Mouse (Mus musculus): Measurements from ENCODE around the gene Arpp21.
"Not testable (repeated sequence)": the region's sequence is repeated elsewhere in the genome, so short reads cannot be mapped to it uniquely, and the experiment has no call there.

Gene Arpp21

GRCm38 (mm10) chr9:112111610-112112009 is 124.1 kb downstream of the Arpp21 start:
- DNase-seq (ENCODE audit: extremely low read depth, low read depth, low spot score): no peak

- DNase-seq (ENCODE audit: extremely low read depth, low read depth, low spot score): no peak
Measured at GRCm38 (mm10) chr9:112102852-112103192, 132.9 kb downstream of the Arpp21 start.

GRCm38 (mm10) chr9:112102155-112102851 is 133.4 kb downstream of the Arpp21 start:
- no peak for DNase-seq (ENCODE audit: extremely low read depth, low read depth, low spot score)

- no peak for DNase-seq (ENCODE audit: extremely low read depth, low read depth, low spot score)
Measured at GRCm38 (mm10) chr9:112100841-112101595, 134.7 kb downstream of the Arpp21 start.

- no peak for DNase-seq (ENCODE audit: extremely low read depth, low read depth, low spot score)
Measured at GRCm38 (mm10) chr9:112098267-112098666, 137.5 kb downstream of the Arpp21 start.

- DNase-seq (ENCODE audit: extremely low read depth, low read depth, low spot score): no peak
Measured at GRCm38 (mm10) chr9:112095708-112096107, 140.0 kb downstream of the Arpp21 start.

- no peak for DNase-seq (ENCODE audit: extremely low read depth, low read depth, low spot score)
Measured at GRCm38 (mm10) chr9:112095198-112095597, 140.5 kb downstream of the Arpp21 start.

GRCm38 (mm10) chr9:112078903-112079302 is 156.8 kb downstream of the Arpp21 start:
- no peak for DNase-seq (ENCODE audit: extremely low read depth, low read depth, low spot score)

- no peak for DNase-seq (ENCODE audit: extremely low read depth, low read depth, low spot score)
Measured at GRCm38 (mm10) chr9:112078453-112078852, 157.3 kb downstream of the Arpp21 start.

GRCm38 (mm10) chr9:112075273-112075672 is 160.5 kb downstream of the Arpp21 start:
- no peak for DNase-seq (ENCODE audit: extremely low read depth, low read depth, low spot score)

- no peak for DNase-seq (ENCODE audit: extremely low read depth, low read depth, low spot score)
Measured at GRCm38 (mm10) chr9:112074872-112075271, 160.9 kb downstream of the Arpp21 start.

GRCm38 (mm10) chr9:112071368-112071767 is 164.4 kb downstream of the Arpp21 start:
- no peak for DNase-seq (ENCODE audit: extremely low read depth, low read depth, low spot score)

- DNase-seq (ENCODE audit: extremely low read depth, low read depth, low spot score): no peak
Measured at GRCm38 (mm10) chr9:112070961-112071360, 164.8 kb downstream of the Arpp21 start.

GRCm38 (mm10) chr9:112068250-112068649 is 167.5 kb downstream of the Arpp21 start:
- DNase-seq (ENCODE audit: extremely low read depth, low read depth, low spot score): no peak

GRCm38 (mm10) chr9:112060696-112061425 is 174.9 kb downstream of the Arpp21 start:
- DNase-seq (ENCODE audit: extremely low read depth, low read depth, low spot score): no peak

- no peak for DNase-seq (ENCODE audit: extremely low read depth, low read depth, low spot score)
Measured at GRCm38 (mm10) chr9:112054807-112055381, 180.8 kb downstream of the Arpp21 start.

GRCm38 (mm10) chr9:112047903-112048467 is 187.8 kb downstream of the Arpp21 start:
- no peak for DNase-seq (ENCODE audit: extremely low read depth, low read depth, low spot score)

- no peak for DNase-seq (ENCODE audit: extremely low read depth, low read depth, low spot score)
Measured at GRCm38 (mm10) chr9:112040566-112040965, 195.2 kb downstream of the Arpp21 start.

GRCm38 (mm10) chr9:112037732-112038131 is 198.0 kb downstream of the Arpp21 start:
- DNase-seq (ENCODE audit: extremely low read depth, low read depth, low spot score): no peak

GRCm38 (mm10) chr9:112033840-112034239 is 201.9 kb downstream of the Arpp21 start:
- not testable (repeated sequence) for DNase-seq (ENCODE audit: extremely low read depth, low read depth, low spot score)

- no peak for DNase-seq (ENCODE audit: extremely low read depth, low read depth, low spot score)
Measured at GRCm38 (mm10) chr9:112032169-112032568, 203.6 kb downstream of the Arpp21 start.

All from fat pad, adult 2 months (tissue).